Mouse (Mus musculus) testis, adult 2 months (tissue): ENCODE data around the gene Ildr1. TPM values are rescaled to one million over a fixed set of nuclear protein-coding genes. Genes with fewer than 3 reads are reported as not detected.
A peak's percentile ranks its signal among the peaks of the same experiment; 100 is the strongest.

Source experiments
- H3K27ac ChIP-seq: fragments of 200-500 bp; 2 replicates; pipeline ENCODE4 v1.5.1; 2012; ENCODE audit warnings: low read depth, low read length; ENCODE audit not compliant: control insufficient read depth, insufficient read depth
- H3K27me3 ChIP-seq: fragments of 200-500 bp; 2 replicates; pipeline ENCODE4 v1.6.1; 2012; ENCODE audit warnings: mild to moderate bottlenecking, low read length, moderate library complexity; ENCODE audit not compliant: control insufficient read depth, insufficient read depth
- H3K36me3 ChIP-seq: fragments of 200-500 bp; 2 replicates; pipeline ENCODE4 v1.6.1; 2012; ENCODE audit warnings: mild to moderate bottlenecking, low read length; ENCODE audit not compliant: control insufficient read depth, insufficient read depth
- H3K4me1 ChIP-seq: fragments of 200-500 bp; 2 replicates; pipeline ENCODE4 v1.6.1; 2012; ENCODE audit warnings: low read length; ENCODE audit not compliant: control insufficient read depth, insufficient read depth
- H3K4me3 ChIP-seq: fragments of 200-500 bp; 2 replicates; pipeline ENCODE4 v1.5.1; 2012; ENCODE audit warnings: low read depth, mild to moderate bottlenecking, low read length, moderate library complexity, mixed read lengths; ENCODE audit not compliant: control insufficient read depth
- CTCF ChIP-seq: fragments of 200-500 bp; IDR thresholded peaks from 2 replicates; pipeline ENCODE4 v1.5.1; 2012; ENCODE audit warnings: low read depth, mild to moderate bottlenecking, inconsistent platforms, low read length, moderate library complexity; ENCODE audit not compliant: control insufficient read depth, insufficient read depth, insufficient replicate concordance
- POLR2A ChIP-seq: fragments of 200-500 bp; IDR thresholded peaks from 2 replicates; pipeline ENCODE4 v1.6.1; 2012; ENCODE audit warnings: low read depth, mild to moderate bottlenecking, inconsistent platforms, low read length, moderate library complexity; ENCODE audit not compliant: control insufficient read depth
- polyA plus RNA-seq: library from polyadenylated mRNA; depleted of rRNA; stranded (reverse); fragments of >200 nt; gene quantifications from 2 replicates; pipeline ENCODE4 v1.2.3, GENCODE M21; 2012

Gene Ildr1
- polyA plus RNA-seq, 1 experiment = 0.04 TPM

DNA sequence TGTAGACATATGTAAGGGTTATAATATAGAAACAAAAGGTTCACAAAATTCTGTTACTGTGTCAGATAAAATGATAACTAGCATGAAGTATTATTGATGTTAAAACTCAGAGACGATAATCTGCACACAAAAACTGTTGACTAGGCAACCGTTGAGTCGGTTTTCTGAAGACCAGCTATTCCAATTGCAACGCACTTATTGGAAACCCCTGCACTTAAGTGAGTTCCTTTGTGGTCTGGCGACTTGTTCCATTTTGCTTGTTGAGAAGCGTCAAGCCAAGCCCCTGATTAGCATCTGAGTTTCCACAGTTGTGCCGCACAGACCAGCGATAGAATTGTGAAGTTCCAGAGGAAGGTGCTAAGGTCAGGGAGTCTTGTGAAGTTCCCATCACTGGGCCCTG is 3.6 kb downstream of the Ildr1 start:
- H3K36me3 ChIP-seq = no peaks in the 10 kb centered on the region
- H3K4me1 ChIP-seq = peaks cover 5% of the 10 kb centered on the region
- no peak overlapping the region for H3K4me3 ChIP-seq
- TF ChIP-seq CTCF (no peak), POLR2A (no peak)
- no peaks in the 10 kb centered on the region for H3K27me3 ChIP-seq
- no peak overlapping the region for H3K27ac ChIP-seq

DNA sequence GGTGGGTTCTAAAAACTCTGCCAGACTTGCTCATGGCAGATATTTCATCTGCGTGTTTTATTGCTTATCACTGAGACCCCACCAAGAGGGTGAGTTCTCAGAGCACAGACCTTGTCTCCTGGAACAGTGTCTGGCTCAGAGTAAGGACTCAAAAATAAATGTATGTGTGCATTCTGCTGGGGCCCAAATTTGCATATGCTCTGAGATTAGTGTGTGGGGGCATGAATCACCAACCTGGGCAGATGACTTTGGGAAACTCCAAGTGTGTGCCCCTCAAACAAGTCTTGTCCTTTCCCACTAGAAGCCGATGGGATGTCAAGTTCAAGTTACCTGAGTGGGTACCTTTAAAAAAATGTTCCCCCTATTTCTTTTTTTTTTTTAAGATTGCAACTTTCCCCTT is 6.7 kb downstream of the Ildr1 start:
- H3K36me3 ChIP-seq = no peaks in the 10 kb centered on the region
- TF ChIP-seq CTCF (no peak), POLR2A (no peak)
- no peaks in the 10 kb centered on the region for H3K4me1 ChIP-seq
- no peak overlapping the region for H3K4me3 ChIP-seq
- H3K27me3 ChIP-seq = no peaks in the 10 kb centered on the region
- no peak overlapping the region for H3K27ac ChIP-seq

DNA sequence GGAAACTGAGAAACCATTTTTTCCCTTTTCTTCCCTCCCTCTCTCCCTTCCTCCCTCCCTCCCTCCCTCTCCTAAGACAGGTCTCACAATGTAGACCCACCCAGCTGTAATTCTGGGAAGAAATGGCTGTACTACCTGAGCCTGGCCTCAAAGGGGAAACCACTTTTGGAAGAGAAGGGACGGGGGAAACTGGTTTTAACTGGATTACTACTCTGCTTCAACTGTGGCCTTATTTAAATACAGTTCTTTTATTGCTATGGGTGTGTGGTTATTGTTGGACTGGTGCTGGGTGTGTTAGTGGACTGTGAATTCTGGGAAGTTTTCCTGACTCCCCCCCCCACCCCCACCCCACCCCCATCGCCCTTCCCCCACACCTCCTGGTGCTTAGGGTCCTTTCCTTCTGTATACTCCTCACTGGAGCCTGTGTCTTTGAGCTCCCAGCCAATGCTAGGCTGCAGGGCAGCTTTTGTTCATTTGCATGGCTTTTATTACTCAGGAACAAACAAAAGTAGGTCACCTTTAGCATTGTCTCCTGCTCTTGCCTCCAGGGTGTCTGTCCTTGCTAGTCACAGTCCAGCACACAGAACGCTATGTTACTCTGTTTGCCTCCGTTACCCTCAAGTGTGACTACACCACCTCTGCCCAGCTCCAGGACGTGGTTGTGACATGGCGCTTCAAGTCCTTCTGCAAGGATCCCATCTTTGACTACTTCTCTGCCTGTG is 14.1 kb downstream of the Ildr1 start:
- no peaks in the 10 kb centered on the region for H3K27me3 ChIP-seq
- no peaks in the 10 kb centered on the region for H3K36me3 ChIP-seq
- TF ChIP-seq POLR2A = no peak
- TF ChIP-seq CTCF = no peak
- no peak overlapping the region for H3K4me3 ChIP-seq
- no peak overlapping the region for H3K27ac ChIP-seq
- peaks cover 7% of the 10 kb centered on the region for H3K4me1 ChIP-seq

DNA sequence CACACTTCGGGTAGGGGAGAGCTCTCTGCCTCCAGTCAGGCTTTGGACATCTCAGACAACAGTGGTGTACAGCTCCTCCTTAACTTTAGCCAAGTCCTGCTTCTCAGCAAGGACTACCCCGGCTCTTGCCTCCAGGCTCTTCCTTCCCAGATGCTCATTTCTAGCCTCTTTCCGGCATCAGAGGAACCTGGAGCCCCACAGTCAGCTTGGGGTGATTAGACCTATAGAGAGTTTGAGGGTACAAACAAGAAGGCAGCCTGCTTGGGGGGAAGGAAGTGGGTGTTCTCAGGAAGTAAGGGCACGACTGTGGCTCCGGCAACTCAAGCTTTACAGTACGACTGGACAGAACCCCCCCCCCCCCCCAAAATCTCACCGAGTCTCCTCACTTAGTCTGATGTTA is 15.0 kb downstream of the Ildr1 start:
- no peaks in the 10 kb centered on the region for H3K36me3 ChIP-seq
- TF ChIP-seq POLR2A (no peak), CTCF (no peak)
- no peak overlapping the region for H3K27ac ChIP-seq
- no peaks in the 10 kb centered on the region for H3K27me3 ChIP-seq
- H3K4me1 ChIP-seq = peaks cover 7% of the 10 kb centered on the region
- no peak overlapping the region for H3K4me3 ChIP-seq

DNA sequence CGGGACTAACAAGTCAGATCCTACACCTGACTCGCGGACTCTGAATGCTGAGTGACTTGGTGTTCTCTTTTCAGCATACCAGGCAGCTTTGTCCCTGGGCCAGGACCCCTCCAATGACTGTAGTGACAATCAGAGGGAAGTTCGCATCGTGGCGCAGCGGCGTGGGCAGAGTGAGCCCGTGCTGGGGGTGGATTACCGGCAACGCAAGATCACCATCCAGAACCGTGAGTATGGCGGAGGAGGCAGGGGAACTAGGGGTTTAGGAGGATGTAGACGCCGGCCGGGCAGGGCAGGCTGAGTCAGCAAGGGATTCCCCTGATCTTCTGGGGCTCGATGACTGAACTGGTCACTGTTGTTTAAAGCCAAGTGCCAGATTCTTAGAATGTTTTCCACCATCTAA is 15.6 kb downstream of the Ildr1 start:
- H3K27ac ChIP-seq = no peak overlapping the region
- no peaks in the 10 kb centered on the region for H3K27me3 ChIP-seq
- H3K4me1 ChIP-seq = peaks cover 7% of the 10 kb centered on the region
- H3K4me3 ChIP-seq = peak overlapping the region; percentile 26
- no peak for TF ChIP-seq POLR2A
- no peak for TF ChIP-seq CTCF
- H3K36me3 ChIP-seq = no peaks in the 10 kb centered on the region

DNA sequence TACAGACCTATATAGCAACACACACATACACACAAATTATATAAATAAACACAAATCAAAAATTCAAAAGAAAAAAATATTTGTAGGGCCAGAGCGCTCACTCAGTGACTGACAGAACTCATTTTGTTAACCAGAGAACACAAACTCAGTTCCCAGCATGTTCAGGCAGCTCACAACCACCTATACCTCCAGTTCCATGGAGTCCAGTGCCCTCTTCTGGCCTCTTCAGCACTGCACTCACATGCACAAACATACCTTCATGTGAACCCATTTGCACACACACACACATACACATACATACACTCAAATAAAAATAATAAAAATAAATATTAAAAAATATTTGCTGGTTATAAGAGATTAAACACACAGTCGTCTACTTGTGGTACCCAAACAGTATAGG is 17.0 kb downstream of the Ildr1 start:
- Histone ChIP-seq H3K4me1 (peaks cover 7% of the 10 kb centered on the region), H3K27me3 (no peaks in the 10 kb centered on the region), H3K36me3 (no peaks in the 10 kb centered on the region), H3K27ac (no peak overlapping the region), H3K4me3 (no peak overlapping the region)
- TF ChIP-seq CTCF (no peak), POLR2A (no peak)

DNA sequence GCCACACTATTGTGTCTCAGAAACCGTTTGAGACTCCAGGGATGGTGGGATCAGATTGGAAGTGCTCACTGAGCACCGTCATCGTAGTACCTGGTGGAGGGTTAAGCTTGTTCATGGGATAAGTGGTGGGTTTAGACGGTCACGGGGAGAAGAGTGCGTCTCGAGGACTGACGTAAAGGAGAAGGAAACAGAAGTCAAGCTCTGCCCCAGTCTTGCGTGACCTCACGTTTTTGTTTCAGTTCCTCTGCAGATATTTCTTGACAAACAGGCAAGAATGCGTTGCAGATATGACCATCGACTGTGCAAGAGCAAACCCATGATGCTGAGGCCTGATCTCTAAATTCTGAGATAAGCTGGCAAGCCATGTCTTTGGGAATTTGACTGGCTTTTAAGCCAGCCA is 18.0 kb downstream of the Ildr1 start:
- Histone ChIP-seq H3K4me1 (peaks cover 7% of the 10 kb centered on the region), H3K27ac (no peak overlapping the region), H3K27me3 (no peaks in the 10 kb centered on the region), H3K4me3 (no peak overlapping the region), H3K36me3 (no peaks in the 10 kb centered on the region)
- TF ChIP-seq POLR2A = no peak
- no peak for TF ChIP-seq CTCF

DNA sequence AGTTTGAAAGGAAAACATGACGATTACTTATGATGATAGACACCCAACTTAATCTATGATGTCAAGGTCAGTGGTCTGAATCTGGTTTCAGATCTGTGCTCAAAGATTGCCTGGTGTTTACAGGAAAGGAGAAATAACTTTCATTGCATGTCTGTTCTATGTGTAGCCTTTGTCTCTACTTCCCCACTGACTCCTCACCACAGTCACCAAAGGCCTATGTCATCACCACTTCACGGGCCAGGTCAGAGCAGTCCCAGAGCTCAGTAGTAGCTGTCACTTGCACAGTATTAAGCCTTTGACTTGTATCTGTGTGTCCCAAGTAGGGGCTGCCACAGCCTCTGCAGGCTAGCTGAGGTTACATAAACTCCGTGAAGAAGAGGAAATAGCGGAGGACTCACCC is 23.7 kb downstream of the Ildr1 start:
- Histone ChIP-seq H3K4me1 (peaks cover 6% of the 10 kb centered on the region), H3K27ac (no peak overlapping the region), H3K4me3 (no peak overlapping the region), H3K36me3 (no peaks in the 10 kb centered on the region), H3K27me3 (no peaks in the 10 kb centered on the region)
- TF ChIP-seq CTCF (no peak), POLR2A (no peak)
